Mouse (Mus musculus) cerebellum, adult 18-20 months (tissue): ENCODE data around the gene Cdc42.

Source experiments
- DNase-seq, 2 experiments: peaks; one replicate each; pipeline ENCODE4 v3.0.0; 2021

Cdc42 gene

DNA sequence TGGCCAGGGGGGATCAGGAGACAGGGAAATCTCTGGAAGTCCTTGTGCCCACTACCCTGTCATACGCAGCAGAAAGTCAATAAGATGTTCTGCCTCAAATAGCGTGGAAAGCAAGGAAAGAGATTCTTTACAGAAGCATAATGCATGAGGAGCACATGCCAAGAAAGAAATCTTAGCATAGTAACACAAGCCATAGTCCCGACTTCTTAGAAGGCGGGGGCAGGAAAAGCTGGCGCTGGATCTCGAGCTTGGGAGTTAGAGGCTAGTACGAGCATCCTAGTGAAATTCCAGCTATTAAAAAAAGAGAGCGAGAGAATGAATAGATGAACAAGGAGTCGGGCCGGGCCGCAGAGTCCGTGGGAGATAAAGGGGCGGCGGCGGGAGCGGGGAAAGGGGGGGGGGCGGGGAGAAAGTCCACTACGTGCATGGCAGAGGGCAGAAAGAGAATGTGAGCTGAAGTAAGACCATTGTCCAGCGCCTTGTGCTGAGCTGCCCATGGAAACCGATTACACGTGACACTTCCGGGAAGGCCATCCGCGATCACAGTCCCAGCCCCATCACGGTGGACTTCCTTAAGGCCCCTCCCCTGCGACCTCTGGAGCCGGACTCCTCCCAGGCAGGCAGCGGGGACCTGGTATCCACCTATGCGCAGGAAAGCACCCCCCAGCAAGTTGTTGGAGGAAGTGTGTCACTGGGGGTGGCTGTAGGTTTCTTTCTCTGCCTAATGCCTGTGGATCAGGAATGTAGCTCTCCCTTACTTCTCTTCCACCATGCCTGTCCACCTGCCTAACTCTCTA, 12.6 kb upstream of the Cdc42 start:
- DNase-seq, result peak; percentile 37 to 38

DNA sequence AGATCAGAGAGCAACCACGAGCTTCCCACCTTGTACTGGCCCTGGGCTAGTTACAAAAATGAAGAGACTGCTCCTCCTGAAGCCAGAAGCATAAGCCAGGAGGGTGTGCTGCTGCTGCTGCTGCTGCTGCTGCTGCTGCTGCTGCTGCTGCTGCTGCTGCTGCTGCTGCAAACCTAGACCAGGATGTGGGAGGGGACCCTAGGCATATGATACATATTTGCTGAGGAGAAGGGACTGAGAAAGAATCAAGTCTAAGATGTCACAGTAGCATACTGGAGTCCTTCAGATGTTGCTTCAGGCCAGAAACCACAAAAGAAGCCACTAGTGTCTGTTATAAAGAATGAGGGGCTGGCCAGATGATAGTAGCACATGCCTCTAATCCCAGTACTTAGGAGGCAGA, 10.7 kb upstream of the Cdc42 start:
- DNase-seq, result no peak

DNA sequence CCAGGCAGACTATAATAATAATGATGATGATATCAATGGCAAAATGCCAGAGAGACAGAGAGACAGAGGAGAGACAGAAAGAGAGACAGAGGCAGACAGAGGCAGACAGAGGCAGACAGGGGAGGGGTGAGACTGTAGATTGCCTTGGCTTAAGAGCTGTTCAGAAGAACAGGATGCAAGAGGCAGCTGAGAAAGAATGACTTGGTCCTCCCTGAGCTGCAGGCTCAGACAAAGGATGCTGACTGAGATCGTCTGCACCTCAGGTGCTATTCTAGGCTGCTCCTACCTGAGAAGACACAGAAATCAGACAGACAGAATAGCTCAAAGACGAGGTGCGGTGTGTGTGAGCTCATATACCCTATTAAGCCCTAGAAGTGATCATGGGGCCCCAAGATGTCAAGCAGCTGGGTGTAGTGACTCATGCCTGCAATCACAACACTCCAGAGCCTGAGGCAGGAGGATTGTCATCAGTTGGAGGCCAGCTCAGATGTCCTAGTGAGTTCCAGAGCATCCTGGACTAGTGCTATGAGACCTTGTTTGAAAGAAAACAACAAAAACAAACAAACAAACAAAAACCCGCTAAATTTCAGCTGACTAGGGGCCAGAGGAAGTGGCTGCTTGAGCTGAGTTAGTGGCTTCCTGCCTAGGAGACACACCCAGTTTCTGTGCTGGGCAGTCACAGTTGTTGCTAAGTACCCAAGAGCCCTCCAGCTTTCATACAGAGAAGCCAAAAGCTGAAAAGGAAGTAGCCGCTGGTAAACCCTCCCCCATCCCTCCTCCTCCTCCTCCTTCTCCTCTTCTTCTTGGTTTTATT, 10.0 kb upstream of the Cdc42 start:
- no peak for DNase-seq

GRCm38 (mm10) chr4:137366097-137366496, 8.6 kb upstream of the Cdc42 start:
- DNase-seq, result no peak

DNA sequence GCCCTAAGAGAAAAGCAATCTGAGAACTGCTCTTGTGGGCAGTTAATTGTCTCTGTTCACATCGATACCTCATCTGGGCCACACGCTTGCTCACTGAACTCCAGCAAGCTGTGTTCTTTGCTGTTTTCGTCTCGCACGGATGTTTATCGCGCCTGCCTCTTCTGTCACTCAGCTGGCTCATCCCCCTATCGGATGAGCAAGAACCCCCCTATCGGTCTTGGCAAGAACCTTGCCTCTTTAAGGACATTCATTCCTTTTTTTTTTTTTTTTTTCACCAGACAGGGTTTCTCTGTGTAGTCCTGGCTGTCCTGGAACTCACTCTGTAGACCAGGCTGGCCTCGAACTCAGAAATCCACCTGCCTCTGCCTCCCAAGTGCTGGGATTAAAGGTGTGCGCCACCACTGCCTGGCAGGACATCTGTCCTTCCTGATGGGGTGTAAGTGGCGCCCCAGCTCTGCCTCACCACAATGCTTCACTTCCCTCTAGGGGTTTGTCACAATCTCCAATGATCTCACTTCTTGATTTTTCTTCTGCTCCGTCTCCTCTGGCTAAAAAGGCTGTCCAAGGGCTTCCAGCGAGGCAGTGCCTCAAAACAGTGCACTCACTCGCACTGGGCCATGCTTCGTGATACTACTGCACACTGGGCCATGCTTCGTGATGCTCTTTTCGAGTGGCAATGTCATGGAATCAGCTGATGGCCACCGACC, 8.0 kb upstream of the Cdc42 start:
- no peak for DNase-seq

DNA sequence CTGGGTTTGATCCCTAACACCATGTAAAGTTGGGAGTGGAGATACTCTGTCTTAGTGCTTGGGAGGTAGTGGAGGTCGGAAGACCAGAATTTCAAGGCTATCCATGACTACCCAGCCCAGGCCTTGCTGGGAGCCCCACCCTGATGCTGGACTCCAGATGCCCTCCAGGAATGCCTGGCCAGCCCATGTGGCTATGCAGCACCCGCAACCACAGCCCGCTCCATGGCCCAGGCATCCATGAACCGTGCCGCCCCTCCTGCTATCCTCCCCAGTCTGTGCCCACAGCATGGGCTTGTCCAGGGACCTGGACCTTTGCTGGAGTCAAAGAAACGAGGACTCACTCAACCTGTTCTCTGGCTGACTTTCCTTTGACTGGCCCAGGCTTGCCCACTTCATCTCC, 7.3 kb upstream of the Cdc42 start:
- no peak for DNase-seq

DNA sequence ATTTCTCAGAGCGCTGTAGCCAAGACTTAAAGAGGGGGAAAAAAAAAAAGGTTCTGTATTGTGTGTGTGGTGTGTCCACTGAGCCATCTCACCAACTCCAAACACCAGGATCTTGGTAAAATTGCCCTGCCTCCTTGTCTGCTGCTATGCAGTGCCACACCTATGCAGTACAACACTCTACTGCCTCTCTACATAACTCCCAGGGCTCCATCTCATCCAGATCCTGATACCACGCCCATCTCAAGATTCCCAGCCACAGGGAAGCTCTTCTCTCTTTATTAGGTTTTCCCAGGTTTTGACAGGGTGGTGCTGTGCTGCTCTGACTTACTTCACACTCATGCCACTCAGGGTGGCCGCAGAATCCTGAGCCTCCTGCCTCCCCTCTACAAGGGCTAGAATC, 3.5 kb upstream of the Cdc42 start:
- no peak for DNase-seq

GRCm38 (mm10) chr4:137358291-137359002, 927 bp upstream of the Cdc42 start:
- no peak for DNase-seq

GRCm38 (mm10) chr4:137356674-137357510, 628 bp downstream of the Cdc42 start:
- peak; percentile 67 to 80 for DNase-seq

DNA sequence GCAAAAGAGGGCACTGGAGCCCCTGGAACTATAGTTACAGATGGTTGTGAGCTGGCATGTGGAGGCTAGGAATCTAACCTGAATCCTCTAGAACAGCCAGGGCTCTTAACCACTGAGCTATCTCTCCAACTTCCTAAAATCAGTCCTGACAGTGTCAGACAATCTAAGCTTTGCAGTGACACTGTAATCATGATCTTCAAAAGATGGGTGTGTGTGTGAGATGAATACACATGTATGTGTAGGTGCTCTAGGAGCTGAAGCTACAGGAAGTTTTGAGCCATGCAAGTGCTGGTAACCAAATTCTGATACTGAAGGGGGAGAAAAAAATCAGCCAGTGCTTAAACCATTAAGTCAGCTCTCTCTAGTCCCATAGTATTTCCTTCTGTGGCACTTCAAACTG, 6.9 kb downstream of the Cdc42 start:
- DNase-seq, result no peak

GRCm38 (mm10) chr4:137345790-137346189, 11.7 kb downstream of the Cdc42 start:
- no peak for DNase-seq

DNA sequence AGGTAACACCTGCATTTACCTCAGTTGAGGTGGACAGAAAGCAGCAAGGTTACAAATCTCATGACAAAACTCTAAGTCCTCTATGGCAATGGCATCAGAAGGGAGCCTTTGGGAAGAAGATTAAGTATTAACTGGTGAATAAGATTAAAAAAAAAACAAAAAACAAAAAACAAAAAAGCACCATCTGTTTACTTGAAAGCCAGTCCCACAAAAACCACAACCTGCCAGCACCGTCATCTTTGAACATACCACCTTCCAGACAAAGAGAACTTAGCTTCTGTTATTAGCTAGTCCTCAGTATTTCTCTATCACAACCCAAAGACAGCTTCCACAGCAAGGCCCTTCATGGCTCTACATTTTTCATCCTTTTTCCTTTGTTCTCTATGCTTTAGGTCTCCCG, 12.4 kb downstream of the Cdc42 start:
- no peak for DNase-seq

DNA sequence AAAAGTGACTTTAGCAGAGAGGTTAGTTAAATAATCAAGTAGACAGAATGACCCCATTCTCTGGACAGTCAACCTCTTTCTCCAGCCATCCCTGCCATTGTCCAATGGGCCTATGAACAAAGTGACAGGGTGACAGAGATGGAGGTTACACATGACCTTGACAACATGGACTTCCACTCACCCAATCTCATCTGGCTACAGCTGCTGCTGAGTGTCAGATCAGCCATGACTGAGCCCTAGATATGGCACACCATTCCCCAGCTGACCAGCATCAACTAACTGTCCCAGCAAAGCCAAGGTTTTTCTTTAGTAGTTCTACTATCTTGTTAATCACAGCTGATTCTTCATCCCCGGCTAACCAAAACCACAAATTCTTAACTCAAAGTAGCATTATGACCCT, 14.7 kb downstream of the Cdc42 start:
- no peak for DNase-seq

GRCm38 (mm10) chr4:137339415-137339814, 18.1 kb downstream of the Cdc42 start:
- DNase-seq, result no peak

DNA sequence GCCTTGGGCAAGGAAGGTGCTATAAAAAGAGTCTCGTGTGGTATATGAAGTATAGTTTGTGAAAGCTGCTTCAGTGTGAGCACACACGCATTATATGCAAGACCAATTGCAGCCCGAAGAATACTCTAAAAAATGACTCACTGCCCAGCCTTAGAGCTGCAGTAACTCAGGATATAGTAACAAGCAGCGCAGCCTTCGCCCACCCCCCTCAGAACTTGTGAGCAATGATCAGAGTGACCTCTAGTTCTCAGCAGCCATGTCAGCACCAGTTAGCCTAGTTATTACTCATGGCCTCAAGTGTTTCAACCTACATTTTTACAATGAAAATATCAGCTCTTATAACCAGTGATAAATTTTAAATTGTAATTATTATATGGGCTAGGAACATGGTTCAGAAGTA, 21.1 kb downstream of the Cdc42 start:
- DNase-seq, result no peak

GRCm38 (mm10) chr4:137332051-137332450, 25.5 kb downstream of the Cdc42 start:
- no peak for DNase-seq

GRCm38 (mm10) chr4:137326494-137326893, 31.0 kb downstream of the Cdc42 start:
- DNase-seq, result no peak

DNA sequence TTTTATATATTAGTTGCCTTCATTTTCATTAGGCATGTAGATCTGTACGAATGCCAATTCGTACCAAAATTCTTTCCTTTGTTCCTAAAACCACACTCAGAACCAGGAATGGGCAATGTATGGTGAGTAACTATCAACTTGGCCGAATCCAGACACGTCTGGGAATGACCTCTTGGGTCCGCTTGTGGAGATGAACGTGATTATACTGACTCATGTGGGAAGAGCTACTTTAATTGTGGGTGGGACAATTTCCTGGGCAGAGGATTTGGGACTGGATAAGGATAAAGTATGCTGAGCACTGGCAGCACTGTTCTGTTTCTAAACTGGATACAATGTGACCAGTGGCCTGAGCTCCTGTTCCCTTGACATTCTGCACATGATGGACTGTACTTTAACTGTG, 32.6 kb downstream of the Cdc42 start:
- DNase-seq, result no peak

- no peak for DNase-seq
Measured at GRCm38 (mm10) chr4:137316027-137316770, 41.3 kb downstream of the Cdc42 start.

DNA sequence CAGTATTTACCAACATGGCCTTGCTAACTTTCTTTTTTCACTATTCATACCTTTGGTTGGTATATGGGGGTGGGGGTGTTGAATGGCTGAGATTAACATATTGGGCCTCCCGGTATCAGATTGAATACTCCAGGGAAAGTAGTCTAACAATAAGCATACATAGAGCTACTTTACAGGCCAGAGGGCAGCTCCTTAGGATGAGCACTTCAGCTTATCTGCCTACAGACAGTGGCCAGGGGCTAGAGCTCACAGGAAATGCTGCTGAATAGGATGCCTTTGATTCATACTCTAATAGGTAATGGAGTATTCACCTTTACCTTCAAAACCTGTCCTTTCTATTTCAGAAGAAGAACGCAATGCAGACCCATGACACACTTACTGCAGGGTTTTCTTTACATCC, 42.5 kb downstream of the Cdc42 start:
- no peak for DNase-seq

DNA sequence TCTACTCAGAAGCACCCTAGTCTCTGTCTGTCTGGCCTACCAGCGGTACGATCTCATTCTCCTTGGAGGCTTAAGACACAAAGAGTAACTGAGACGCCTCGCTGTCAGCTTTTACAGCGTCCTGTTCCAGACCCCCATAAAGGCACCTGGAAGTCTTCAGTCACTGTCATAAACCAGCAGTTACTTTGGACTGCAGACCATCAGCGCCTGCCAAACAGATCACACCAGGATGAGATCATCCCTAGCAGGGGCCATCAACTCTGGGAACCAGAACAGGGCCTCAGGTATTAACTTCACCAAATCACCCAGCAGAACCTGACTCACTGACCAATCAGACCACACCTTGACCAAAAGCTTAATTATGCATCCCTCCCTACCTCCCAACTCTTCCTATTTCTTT, 43.0 kb downstream of the Cdc42 start:
- no peak for DNase-seq
